Mouse (Mus musculus): ENCODE results near the gene Sftpa1.

DNA sequence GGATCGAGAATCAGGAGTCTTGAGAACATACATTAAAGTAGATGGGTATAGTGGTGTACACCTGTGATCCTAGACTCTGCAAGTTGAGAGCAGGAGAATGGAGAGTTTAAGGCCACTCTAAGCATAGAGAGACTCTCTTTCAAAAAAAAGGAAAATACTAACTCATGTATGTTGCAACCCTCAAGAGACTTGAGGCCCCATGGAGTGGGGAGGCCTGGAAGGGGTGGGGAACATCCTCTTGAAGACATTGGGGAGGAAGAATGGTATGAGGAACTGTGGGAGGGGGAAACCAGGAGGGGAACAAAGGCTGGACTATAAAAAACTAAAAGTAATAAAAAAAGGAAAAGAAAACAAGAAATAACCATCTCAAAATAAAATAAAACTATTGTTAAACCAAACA lies 37.0 kb downstream of the Sftpa1 start:
- no peak for TF ChIP-seq MAFK (IDR thresholded peaks at IDR 0.05; ENCODE audit: insufficient read depth, low read depth, low read length)
- no peak for TF ChIP-seq CHD2 (IDR thresholded peaks at IDR 0.05; ENCODE audit: low read depth, low read length)

Data from ES-E14 (cell line).